Mouse (Mus musculus) spleen, adult 12 weeks (tissue): Measurements from ENCODE around the gene Dusp8.

Source experiments
- DNase-seq: peaks from one replicate; pipeline ENCODE4 v3.0.0; 2022; ENCODE audit warnings: low spot score

Gene Dusp8

DNA sequence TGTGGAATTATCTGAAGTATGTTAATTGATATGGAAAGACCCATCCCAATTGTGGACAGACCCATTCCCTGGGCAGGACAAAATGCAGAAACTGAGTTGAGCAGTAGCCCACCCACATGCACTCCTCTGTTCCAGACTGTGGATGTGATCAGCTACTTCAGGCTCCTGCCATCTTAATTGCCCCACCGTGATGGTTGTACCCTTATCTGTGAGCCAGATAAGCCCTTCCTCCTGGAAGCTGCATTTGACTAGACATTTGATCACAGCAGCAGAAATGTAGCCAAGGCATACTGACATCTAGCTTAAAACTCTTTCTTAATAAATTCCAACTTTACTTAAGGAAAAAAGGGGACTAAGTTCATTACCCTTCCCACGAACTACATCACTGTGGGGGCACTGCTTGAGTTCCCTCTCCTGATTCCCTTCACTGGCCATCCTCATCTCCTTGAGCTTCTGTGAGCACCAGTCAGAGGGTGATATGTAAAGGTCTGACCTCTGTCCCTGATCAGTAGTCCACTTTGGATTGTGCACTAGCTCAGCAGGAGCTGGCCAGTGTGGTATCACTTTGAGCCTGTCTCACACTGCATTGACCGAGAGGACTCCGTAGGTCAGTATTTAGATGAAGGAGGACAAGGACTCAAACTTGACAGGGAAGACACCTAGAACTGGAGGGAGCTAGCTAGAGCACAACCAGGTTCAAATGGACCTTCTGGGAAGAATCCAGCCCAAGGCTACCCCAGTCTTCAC is 9.3 kb downstream of the Dusp8 start:
- DNase-seq = no peak

DNA sequence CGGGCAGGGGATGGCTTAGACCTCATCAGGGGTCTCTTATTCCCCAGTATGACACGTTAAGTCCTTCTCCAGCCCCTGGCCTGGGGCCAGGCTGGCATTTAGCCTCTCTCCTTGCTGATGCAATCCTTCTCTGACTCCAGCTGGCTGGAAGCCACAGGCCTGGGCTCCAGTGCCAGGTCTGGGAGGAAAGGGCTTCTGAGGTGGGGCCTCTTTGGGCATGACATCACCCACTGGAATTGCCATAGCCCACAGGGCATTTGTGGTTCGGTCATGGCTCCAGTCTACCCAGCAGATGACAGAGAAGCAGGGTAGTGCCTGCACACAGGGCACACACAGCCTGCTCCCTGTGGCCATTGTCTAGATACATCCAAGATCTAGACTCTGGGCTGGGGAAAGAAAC is 10.8 kb downstream of the Dusp8 start:
- DNase-seq = no peak

DNA sequence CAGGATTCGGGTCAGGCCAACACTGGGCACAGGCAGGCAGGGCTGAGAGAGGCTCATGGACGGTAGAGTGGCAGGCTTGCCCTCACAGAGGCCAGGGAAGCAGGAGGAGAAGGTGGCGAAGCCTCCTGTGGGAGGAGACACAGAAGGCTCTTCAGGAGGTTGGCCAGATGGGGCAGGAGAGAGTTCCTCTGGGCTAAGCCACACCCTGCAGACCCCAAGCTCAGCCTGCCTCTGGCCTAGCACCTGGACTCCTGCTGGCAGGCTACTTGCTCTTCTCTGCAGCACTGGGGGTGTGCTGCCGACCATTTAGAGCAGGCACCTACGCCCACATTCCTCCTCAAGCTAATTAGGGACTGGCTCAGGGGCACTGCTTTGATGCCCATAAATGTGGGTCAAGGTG is 11.2 kb downstream of the Dusp8 start:
- no peak for DNase-seq

DNA sequence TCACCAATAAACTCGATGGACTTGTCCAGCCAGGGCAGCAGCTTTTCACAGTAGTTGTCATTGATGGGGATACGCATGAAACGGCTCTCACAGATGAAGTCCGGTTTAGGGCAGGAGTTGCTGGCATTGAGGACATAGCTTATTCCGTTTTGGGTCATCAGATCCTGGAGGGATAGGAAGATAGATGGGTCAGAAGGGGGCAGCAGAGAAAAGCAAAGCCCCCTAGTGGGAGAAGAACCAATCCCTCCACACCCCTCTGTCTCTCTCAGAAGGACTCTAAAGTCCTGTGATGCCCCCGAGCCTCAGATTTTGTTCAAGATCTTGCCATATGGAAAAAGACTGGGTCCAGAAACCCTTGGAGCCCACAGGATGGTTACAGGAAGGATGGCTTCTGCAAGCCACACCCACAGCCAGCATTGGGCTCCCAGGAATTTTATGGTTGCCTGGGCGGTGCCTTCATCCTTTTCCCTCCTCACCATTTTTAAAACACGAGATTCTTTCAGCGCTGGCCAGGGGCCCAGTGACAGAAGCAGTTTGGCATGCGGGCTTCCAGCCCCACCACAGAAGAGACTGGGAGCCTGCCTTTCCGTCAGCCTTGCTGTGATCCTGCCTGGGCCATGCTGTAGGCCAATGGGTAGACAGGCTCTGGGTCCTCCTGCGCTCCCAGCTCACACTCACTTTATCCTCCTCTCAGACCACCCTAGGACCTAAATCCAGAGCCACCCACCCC is 11.9 kb downstream of the Dusp8 start:
- DNase-seq = no peak

DNA sequence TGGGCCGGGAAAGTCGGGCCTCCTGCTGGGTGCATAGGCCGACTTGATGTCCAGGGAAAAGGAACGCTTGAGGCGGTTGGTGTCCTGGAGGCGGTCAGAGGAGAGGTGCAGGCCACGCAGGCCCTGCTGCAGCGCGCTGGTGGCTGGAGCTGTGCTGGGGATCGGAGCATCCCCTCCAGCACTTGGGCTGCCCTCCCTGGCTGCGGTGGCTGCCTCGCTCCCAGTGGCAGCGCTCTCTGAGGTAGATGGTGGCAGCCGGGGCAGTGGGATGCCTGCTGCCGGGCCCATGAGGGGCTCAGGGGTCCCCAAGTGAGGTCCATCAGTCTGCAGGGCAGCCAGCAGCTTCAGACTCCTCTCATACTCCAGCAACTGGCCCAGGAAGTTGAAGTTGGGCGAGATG is 13.0 kb downstream of the Dusp8 start:
- no peak for DNase-seq

DNA sequence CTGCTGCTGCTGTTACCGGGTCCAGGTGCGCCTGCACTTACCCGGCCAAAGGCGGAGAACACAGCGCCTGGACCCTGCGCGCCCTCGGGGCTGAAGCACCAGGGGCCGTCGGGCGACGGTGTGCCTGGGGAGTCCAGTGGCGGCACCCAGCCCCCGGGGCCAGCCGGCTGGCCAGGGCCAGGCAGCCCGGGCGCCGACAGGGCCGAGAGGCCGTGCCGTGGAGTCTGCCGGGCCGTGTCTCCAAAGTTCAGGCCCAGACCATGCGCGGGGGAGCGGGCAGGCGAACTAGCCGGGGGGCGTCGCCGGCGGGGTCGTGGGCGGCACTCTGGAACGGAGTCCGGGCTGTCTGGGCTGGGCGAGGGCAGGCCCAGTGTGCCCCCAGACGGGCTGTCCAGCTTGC is 13.5 kb downstream of the Dusp8 start:
- DNase-seq = no peak

DNA sequence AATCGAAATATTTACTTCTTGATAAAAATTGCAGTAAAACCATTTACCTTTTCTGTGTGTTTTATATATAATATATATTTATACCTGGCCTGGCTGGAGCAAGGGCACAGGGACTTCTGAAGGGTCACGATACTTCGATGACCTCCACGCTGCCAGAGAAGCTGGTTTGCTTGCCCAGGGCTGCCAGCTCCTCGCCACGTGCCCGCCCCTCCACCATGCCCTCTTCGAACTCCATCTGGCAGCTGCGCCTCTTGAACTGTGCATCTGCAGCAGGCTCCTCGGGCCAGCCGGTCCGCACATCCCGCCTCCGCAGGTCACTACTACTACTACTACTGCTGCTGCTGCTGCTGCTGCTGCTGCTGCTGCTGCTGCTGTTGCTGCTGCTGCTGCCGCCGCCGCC is 13.9 kb downstream of the Dusp8 start:
- DNase-seq = no peak

DNA sequence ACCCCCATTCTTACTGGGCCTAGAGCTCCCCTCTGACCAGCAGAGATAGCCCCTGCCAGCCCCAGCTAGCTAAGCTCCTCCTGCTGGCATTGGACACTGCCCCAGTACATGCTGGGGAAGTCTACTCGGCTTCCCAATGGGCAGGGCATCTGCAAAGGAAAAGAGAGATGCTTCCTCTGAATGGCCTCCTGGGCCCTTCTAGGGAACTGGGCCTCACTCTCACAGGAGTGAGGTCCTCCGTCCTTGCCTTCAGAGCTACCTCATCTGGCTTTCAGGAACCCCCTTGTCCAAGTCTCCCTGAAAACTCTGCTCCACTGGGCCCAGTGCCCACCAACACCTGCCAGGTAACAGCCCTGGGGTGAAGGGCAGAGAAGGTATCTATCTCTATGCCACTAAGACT is 14.8 kb downstream of the Dusp8 start:
- DNase-seq = no peak

DNA sequence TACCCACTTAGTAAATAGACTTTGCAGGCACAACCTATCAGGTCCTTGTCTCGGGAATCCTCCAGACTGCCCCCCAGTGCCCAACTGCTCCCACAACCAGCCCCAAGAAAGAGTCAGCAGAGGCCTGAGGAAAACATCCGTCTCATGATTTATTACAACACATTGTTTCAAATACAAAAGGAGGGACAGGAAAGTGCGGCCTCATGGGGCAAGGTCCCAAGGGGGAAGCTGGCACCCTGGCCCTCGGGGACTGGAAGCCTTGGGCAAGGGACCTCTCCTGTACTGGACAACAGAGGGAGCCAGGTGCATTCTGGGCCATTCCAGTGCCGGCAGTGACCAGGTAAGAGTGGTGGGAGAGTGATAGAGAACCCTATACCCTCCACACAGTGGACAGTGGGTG is 16.3 kb downstream of the Dusp8 start:
- no peak for DNase-seq

DNA sequence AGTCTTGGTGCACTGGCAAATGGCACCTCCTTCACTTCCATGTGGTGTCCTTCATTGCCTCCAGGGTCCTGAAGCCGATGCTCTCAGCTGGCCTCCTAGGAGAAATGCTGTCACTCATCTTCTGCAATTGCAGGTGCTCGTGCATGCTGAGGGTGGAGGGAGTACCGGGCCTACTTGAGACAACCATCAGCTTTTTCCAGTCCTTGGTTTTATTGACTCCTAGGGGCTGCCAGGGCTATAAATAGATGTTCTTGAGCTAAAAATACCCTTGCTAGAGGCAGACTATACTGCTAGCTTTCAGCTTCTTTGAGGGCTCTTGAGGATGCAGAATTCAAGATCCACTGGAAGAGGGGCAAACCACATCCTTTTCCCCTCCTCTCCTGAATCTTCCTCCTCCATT is 18.5 kb downstream of the Dusp8 start:
- no peak for DNase-seq

DNA sequence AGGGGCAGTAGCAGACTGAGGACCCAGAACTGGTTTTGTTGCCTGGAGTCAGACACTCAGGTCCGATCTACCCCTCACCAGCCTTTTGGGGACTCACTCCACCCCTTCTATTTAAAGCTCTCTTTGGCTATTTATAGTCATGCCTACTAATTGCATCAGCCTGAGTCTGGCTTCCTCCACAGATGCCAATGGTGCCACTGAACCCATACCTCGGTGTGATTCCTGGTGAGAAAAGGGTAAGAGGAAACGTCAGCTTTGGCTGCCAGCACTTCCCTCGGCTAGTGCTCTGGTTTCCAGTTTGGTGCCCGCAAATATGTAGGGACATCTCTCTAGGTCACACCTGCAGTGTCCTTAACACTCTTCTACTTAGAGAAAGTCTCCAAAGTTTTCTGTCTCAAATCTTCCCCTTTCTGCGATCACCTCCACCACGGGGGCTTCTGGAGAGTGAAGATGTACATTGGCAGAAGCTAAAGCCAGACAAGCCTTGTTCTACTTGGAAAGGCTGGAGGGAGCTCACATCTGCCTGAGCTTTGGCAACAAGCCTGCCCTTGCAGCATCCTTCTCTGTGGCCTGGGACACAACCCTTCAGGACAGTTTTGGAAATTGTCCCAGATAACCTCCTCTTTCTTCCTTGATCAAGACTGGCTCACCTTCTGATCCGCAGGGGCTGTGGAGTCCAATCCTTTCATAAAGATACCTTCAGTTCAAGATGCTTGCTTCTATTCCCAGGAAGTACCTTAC is 21.3 kb downstream of the Dusp8 start:
- no peak for DNase-seq

DNA sequence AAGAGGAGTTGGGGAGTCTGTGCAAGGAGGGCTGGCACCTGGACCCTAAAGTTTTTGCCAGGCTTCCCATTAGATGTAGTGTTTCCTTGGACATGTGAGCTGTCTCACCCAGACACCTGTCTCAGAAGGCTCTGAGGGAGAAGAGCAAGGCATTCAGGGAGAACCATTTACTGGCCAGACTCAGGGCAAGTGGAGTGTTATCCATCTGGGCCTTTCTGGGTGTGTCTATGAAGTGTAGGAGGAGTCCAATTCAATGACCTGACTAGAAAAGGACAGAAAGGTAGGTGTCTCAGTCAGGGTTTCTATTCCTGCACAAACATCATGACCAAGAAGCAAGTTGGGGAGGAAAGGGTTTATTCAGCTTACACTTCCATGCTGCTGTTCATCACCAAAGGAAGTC is 23.9 kb downstream of the Dusp8 start:
- DNase-seq = no peak

DNA sequence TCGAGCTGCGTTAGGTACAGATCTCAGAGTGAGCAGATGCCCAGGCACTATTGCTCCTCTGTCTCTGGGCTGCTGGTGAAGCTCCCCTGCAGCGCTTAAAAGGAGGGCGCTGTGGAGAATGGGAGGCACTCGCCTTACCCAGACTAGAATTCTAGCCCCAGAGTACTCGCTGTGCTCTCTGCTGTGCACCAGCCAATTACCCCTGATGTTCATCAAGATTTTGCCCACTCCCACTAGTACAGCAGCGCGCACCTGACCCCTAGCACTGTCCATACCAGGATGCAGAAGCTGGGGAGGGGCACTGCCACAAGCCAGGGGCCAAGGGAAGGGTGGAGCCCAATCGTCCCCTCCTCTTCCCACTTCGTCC is 24.4 kb downstream of the Dusp8 start:
- no peak for DNase-seq

DNA sequence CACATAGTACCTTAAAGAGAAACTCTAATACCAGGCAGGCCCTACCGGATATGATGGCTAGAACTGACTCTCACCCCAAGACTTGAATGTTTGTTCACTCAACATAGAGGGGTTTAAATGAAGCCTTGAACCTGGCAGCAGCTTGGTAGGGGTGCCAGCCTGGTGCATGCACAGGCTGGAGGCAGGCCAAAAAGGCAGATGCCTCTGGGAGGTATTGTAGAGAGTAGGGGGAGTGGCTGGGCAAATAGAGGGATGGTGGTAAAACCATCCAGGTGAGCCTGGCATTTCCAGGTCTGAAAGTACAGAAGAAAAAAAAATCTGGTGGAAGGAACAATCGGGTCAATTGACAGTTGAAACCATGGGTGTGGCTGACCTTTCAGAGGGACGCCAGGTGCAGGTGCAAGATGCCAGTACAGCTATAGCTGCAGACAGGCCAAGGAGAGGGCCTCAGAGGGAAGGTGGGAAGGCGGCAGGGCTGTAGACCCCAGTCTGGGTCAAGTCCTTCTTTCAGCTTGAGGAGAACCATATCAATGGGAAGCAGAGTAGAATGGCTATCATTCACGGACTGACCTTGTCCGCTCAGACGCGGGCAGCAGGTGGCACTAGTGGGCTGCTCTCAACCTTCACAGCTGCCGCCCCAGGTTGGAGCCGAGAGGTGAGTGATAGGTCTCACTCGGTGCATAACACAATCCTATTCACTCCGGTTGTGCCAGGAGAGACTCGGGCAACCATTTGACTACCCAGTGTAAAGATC is 25.0 kb downstream of the Dusp8 start:
- peak; percentile 73 for DNase-seq

DNA sequence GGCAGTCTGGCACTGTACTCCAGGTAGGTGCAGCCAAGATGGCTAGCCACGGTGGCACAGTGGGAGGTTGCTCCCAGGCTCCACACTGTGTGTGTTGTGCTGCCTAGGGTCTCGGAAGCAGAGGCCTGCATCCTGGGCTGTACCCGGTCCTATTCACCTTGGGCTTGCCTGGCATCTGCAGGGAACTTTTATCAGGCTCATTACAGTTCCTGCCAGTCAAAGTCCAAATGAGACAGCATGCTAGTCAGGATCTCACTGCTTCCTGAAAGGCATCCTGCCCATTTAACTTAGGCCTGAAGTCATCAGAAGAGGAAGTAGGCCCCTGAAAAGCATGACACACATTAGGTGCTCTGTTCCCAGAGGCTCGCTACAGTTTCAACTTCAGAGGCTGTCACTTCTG is 27.2 kb downstream of the Dusp8 start:
- no peak for DNase-seq

DNA sequence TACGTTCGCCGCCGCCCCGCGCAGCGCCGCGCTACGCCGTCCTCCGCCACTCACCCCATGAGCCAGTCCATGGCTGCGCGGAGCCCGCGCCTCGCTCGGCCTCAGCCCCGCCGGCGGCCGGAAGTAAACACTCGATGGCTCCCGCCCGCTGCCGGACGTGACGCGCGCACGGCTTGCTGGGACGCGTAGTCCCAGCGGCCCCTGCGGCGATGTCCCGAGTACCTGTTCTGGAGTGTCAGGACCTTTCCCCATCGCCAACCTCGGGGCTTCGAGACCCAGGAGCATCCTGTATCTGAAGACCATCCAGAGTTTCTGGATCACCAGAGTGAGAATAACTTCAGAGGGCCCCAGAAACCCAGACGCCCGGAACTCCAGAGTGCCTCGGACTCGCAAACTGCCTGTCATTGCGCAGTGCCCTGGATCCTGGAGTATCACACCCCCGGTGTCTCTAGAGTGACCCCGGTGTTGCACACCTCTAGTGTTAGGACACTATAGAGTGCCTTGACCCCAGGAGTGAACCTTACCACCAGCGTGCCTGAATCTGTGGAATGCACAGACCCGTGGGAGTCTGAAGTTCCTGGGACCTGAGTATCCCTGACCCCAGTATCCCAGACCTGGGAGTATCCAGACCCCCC is 34.6 kb downstream of the Dusp8 start, which contains the start of gene Mob2:
Gene Mob2 (minus strand): TSS at position 135 of the 635 bp plus-strand sequence.
- peak; percentile 86 for DNase-seq

DNA sequence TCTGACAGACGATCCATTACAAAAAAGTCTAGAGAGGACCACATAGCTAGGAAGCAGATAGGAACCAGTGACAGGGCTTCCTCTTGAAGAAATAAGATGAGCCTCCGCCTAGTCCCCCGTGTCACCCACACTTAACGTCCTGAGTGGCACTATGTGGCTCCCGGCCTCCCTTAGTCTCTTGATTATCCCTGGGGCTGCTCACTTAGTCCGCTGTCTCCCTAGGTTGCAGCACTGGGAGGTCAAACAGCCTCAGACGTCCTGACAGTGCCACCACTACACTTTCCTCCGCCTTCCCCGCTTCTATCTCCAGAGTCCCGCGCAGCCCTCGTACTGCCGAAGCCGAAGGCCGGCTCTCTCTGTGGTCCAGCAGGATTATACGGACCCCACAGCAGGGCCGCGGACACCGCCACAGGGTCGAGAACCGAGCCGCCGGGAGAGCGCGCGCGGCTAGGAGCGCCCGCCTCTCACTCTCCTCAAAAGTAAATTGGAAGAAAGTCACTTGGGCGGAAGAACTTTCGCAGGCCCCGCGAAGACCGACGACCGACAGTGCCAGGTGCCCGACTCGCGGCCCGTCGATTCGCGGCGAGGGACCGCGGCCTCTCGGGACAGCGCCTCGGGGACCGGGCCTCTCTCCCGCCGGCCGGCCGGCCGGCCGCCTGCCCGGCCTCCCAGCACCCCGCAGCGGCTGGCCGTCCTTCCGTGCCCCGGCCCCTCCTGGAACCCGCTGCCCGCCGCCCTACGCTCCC is 35.3 kb downstream of the Dusp8 start:
- DNase-seq = no peak

DNA sequence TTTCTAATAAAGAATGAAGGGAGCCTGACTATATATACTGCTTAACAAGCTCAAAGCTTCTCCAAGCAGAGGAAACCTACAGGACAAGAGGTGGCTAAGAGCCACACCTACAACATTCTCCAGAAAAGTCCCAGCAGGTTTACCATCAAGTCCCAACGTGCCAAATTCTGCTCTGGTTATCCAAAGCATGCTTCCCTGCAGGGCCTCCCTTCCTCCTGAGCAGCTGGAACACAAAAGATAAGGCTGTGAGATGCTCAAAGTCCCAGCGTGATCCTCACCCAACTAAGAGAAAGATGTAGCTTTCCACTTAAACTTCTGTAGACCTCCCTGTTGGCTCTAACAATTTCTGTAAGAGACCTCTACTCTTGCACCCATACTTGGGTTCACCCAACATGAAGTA is 36.6 kb downstream of the Dusp8 start:
- no peak for DNase-seq

DNA sequence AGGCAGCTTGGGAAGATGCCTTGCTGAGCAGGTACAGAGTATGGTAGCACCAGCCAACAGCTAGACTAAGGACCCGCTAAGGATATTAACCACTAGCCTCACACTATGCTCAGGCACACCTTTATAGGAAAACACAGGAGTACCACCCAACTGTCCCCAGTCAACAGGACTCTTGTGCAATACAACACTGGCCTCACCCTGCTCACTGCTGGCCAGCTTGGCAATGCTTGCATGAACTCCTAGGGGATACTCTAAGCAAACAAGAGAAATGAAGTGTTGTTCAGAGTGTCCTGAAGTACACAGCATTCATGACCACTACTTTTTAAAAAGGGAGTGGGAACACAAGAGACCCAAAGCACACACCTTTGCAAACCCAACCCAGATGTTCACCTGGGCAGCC is 38.5 kb downstream of the Dusp8 start:
- no peak for DNase-seq

DNA sequence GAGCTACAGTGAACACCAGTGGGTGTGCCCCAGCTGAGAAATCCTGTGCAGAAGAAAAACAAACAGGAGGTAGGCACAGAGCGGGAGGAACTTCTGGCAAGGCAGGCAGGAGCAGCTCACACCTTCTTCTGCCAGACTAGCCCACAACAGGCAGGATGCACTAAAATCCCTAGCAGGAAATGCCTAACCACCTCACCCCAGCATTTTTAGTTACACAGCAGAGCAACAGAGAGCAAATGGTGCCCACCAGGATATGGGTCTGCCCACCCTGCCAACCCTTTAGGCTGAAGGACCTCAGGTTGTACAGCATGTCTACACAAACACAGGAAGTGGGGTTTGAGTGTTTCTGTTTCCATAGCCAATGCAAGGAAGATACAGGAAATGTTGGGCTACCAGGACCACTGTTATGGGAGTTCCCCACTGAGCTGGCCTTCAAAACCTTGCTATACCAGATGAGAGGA is 39.0 kb downstream of the Dusp8 start:
- DNase-seq = no peak

DNA sequence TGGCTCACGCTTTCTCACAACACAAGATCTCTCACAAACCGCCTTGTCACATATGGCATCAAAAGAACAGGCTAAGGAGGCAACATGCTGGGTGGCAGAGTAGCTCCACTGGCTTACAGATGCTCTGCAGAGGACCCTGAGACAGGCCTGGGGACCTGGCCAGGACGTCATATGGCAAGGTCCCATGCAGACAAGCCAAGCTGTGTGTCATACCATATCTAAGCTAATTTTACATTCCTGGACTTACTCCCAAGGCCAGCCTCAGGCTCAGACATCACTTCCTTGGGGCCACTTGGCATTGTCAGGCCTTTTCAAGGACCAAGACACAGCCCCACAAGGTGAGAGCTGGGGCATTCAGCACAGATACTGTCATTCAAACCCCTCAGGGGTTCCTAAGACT is 40.2 kb downstream of the Dusp8 start:
- DNase-seq = no peak
